Mouse (Mus musculus): ENCODE results near the gene Pmis2. TPM values are rescaled to one million over a fixed set of nuclear protein-coding genes. Genes with fewer than 3 reads are reported as not detected.

Pmis2 gene
- total and polyA plus RNA-seq, 3 experiments: not detected

- Histone ChIP-seq H3K27me3 (ENCODE audit: control insufficient read depth in 1 of 2, insufficient read depth in 2 of 2, low read length in 2 of 2) (no peaks in the 10 kb centered on the region; a peak in 2 of 4 replicates), H3K4me3 (ENCODE audit: control insufficient read depth in 1 of 2, insufficient read depth in 1 of 2, low read depth in 2 of 2, low read length in 2 of 2) (no peak overlapping the region), H3K36me3 (ENCODE audit: control insufficient read depth in 1 of 2, insufficient read depth in 2 of 2, low read length in 2 of 2) (peaks cover 0 to 13% of the 10 kb centered on the region in 2 experiments; a peak in 2 of 4 replicates), H3K9ac (ENCODE audit: control insufficient read depth, low read depth, low read length, poor library complexity, severe bottlenecking) (no peak overlapping the region), H3K79me2 (ENCODE audit: control insufficient read depth, insufficient read depth, low read length, poor library complexity) (no peaks in the 10 kb centered on the region), H3K9me3 (replicated peaks; ENCODE audit: insufficient read depth, low read length) (no peaks in the 10 kb centered on the region), H3K27ac (ENCODE audit: control insufficient read depth, low read depth, low read length) (no peak overlapping the region), H3K4me1 (ENCODE audit: control insufficient read depth in 1 of 2, insufficient read depth in 2 of 2, low read length in 2 of 2) (peaks cover 5 to 16% of the 10 kb centered on the region in 2 experiments)
- DNase-seq (ENCODE audit: low read depth, low spot score): peak; percentile 38
- TF ChIP-seq MAZ (IDR thresholded peaks at IDR 0.05; ENCODE audit: low read depth, low read length) (no peak), MYC (IDR thresholded peaks at IDR 0.05; ENCODE audit: low read depth, low read length) (no peak), GATA1 (IDR thresholded peaks at IDR 0.05; ENCODE audit: low read depth, low read length) (peak; percentile 34; the same call in 1 of the 2 replicates), EP300 (IDR thresholded peaks at IDR 0.05; ENCODE audit: low read depth in 1 of 2, low read length in 2 of 2) (peak in 1 of 2 experiments; percentile 36; a peak in 1 of 4 replicates), TCF12 (IDR thresholded peaks at IDR 0.05; ENCODE audit: low read depth, low read length) (0 out of 2 replicates have a peak, but pooled peaks have one; percentile 21)
These were observed 34.9 kb upstream of the Pmis2 start for GRCm38 (mm10) chr7:30706214-30706882.

GRCm38 (mm10) chr7:30698589-30698988 is 27.2 kb upstream of the Pmis2 start, which contains the start of gene 2200002J24Rik:
Gene 2200002J24Rik, plus strand, starts transcription at chr7:30698926.
- DNase-seq (ENCODE audit: low read depth, low spot score): peak; percentile 95
- Histone ChIP-seq H3K36me3 (ENCODE audit: control insufficient read depth in 1 of 2, insufficient read depth in 2 of 2, low read length in 2 of 2) (peaks cover 0 to 5% of the 10 kb centered on the region in 2 experiments; a peak in 2 of 4 replicates), H3K9ac (ENCODE audit: control insufficient read depth, low read depth, low read length, poor library complexity, severe bottlenecking) (peak within 1 kb of the TSS; percentile 37), H3K27me3 (ENCODE audit: control insufficient read depth in 1 of 2, insufficient read depth in 2 of 2, low read length in 2 of 2) (no peaks in the 10 kb centered on the region; a peak in 2 of 4 replicates), H3K79me2 (ENCODE audit: control insufficient read depth, insufficient read depth, low read length, poor library complexity) (no peaks in the 10 kb centered on the region), H3K27ac (ENCODE audit: control insufficient read depth, low read depth, low read length) (peak within 1 kb of the TSS; percentile 42), H3K4me3 (ENCODE audit: control insufficient read depth in 1 of 2, insufficient read depth in 1 of 2, low read depth in 2 of 2, low read length in 2 of 2) (peak within 1 kb of the TSS; percentile 42 to 52), H3K9me3 (replicated peaks; ENCODE audit: insufficient read depth, low read length) (no peaks in the 10 kb centered on the region), H3K4me1 (ENCODE audit: control insufficient read depth in 1 of 2, insufficient read depth in 2 of 2, low read length in 2 of 2) (peaks cover 0 to 10% of the 10 kb centered on the region in 2 experiments; a peak in 1 of 4 replicates)
- TF ChIP-seq SIN3A (IDR thresholded peaks at IDR 0.05; ENCODE audit: low read length) (peak; percentile 69), E2F4 (IDR thresholded peaks at IDR 0.05; ENCODE audit: borderline replicate concordance, low read depth, low read length) (no peak), MYB (IDR thresholded peaks at IDR 0.05; ENCODE audit: low read depth, low read length) (no peak), MXI1 (IDR thresholded peaks at IDR 0.05; ENCODE audit: low read depth, low read length) (peak; percentile 52), HCFC1 (IDR thresholded peaks at IDR 0.05; ENCODE audit: low read depth, low read length) (no peak), USF1 (IDR thresholded peaks at IDR 0.05; ENCODE audit: low read depth, low read length) (no peak), TCF12 (IDR thresholded peaks at IDR 0.05; ENCODE audit: low read depth, low read length) (no peak), MEF2A (IDR thresholded peaks at IDR 0.05; ENCODE audit: extremely low read depth, insufficient replicate concordance, low read depth, low read length, poor library complexity, severe bottlenecking) (no peak), TBP (IDR thresholded peaks at IDR 0.05; ENCODE audit: low read depth, low read length) (peak; percentile 19; the same call in 1 of the 2 replicates), NELFE (IDR thresholded peaks at IDR 0.05; ENCODE audit: low read depth, low read length) (0 out of 2 replicates have a peak, but pooled peaks have one; percentile 34), POLR2A (IDR thresholded peaks at IDR 0.05; ENCODE audit: control insufficient read depth in 1 of 2, insufficient read depth in 1 of 2, low read depth in 1 of 2, low read length in 2 of 2, poor library complexity in 1 of 2) (peak in 1 of 2 experiments; percentile 60; a peak in 2 of 4 replicates), MYC (IDR thresholded peaks at IDR 0.05; ENCODE audit: low read depth, low read length) (no peak), ZNF384 (IDR thresholded peaks at IDR 0.05; ENCODE audit: low read depth, low read length) (0 out of 2 replicates have a peak, but pooled peaks have one; percentile 14)

All from MEL (cell line).